Mouse (Mus musculus) MEL-GATA-1-ER (cell line): ENCODE results near the gene Fkbp14.

Source experiments
- DNase-seq: peaks from one replicate; pipeline ENCODE4 v3.0.0-alpha.2; 2012; ENCODE audit warnings: low read depth; ENCODE audit errors: extremely low read depth

Gene Fkbp14

GRCm38 (mm10) chr6:54548314-54549019, 48.6 kb downstream of the Fkbp14 start:
- DNase-seq = no peak

- DNase-seq = no peak
Observed at GRCm38 (mm10) chr6:54543646-54544045, 53.5 kb downstream of the Fkbp14 start.

GRCm38 (mm10) chr6:54542836-54543235, 54.3 kb downstream of the Fkbp14 start:
- DNase-seq = no peak

GRCm38 (mm10) chr6:54540252-54540887, 56.7 kb downstream of the Fkbp14 start:
- DNase-seq = no peak

GRCm38 (mm10) chr6:54539396-54539795, 57.7 kb downstream of the Fkbp14 start:
- no peak for DNase-seq

GRCm38 (mm10) chr6:54538773-54539173, 58.3 kb downstream of the Fkbp14 start:
- no peak for DNase-seq

GRCm38 (mm10) chr6:54537053-54537452, 60.1 kb downstream of the Fkbp14 start:
- DNase-seq = no peak

- no peak for DNase-seq
Observed at GRCm38 (mm10) chr6:54535485-54535884, 61.6 kb downstream of the Fkbp14 start.

- DNase-seq = no peak
Observed at GRCm38 (mm10) chr6:54531048-54531481, 66.0 kb downstream of the Fkbp14 start.

- DNase-seq = no peak
Observed at GRCm38 (mm10) chr6:54530182-54530581, 66.9 kb downstream of the Fkbp14 start.

- DNase-seq = peak; percentile 84
Observed at GRCm38 (mm10) chr6:54528666-54529065, 68.4 kb downstream of the Fkbp14 start.
